Mouse (Mus musculus): Measurements from ENCODE around the gene Fam71e1. TPM values are rescaled to one million over a fixed set of nuclear protein-coding genes. Genes with fewer than 3 reads are reported as not detected.

Fam71e1 gene
- polyA plus RNA-seq, 1 experiment from 2014 or later: 11.4 TPM

DNA sequence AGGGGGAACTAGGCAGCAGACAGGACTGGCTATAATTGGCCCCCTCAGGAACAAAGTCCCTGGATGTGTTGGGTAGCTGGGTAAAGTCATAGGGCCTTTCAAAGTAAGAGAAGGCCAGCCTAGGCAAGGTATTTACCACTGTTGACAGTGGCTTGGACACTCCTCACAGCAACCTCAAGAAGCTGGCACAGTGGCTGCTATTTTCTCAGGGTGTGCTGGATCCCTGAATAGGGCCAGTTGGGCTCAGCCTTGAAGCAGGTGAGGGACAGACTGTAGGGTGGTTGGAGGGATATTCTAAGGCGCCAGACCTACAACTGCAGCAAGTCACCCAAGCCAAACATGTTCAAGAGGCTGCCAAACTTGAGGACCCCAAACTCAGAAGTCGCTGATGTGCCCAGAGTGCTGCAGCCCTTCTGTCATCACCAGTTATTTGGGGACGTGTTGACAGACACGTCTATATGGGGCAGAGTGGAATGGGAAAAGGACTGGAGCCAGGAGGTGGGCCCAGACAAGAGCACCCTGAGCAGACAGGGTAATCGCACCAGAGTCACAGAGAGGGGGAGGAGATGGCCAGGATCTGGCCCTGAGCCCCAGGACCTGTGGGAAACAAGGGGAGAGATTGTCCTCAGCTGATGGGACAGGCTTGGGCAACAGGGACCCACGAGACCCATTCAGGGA lies 24.4 kb upstream of the Fam71e1 start:
- Histone ChIP-seq H3K27ac (ENCODE audit: low read length) (peak overlapping the region; percentile 55), H3K36me3 (ENCODE audit: insufficient read depth, low read length) (no peaks in the 10 kb centered on the region), H3K9me3 (ENCODE audit: low read length) (no peaks in the 10 kb centered on the region), H3K4me2 (replicated peaks; ENCODE audit: low read depth, low read length) (no peak overlapping the region), H3K27me3 (replicated peaks; ENCODE audit: insufficient read depth, low read length) (no peaks in the 10 kb centered on the region), H3K4me3 (ENCODE audit: low read depth, low read length) (no peak overlapping the region), H3K4me1 (ENCODE audit: insufficient read depth, low read depth, low read length) (peaks cover 28% of the 10 kb centered on the region), H3K9ac (replicated peaks; ENCODE audit: low read depth) (no peak overlapping the region)
- 22% methylated on average over 6 of the region's 6 CpGs for WGBS
- TF ChIP-seq EP300 (IDR thresholded peaks at IDR 0.05) (peak; percentile 70; the same call in 1 of the 2 replicates), CTCF (IDR thresholded peaks at IDR 0.05) (no peak)
- DNase-seq (ENCODE audit: low spot score) (peak; percentile 87), ATAC-seq (peak; percentile 48)

DNA sequence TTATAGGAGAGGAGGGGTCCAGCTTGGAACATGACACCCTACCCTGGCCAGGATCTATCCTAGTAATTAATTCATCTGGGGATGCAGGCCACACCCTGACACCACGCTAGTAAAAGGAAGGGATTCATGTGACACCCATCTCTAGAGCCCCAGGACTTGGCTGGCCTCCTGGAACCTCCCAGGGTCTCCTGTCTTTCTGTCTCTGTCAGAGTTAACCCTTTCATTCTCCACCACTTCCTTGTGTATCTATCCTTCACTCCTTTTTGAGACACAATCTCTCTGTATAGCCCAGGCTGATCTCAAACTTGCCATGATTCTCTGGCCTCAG lies 23.9 kb upstream of the Fam71e1 start:
- H3K4me2 ChIP-seq (replicated peaks; ENCODE audit: low read depth, low read length): no peak overlapping the region
- no peak overlapping the region for H3K4me3 ChIP-seq (ENCODE audit: low read depth, low read length)
- no peak for ATAC-seq
- no peak overlapping the region for H3K9ac ChIP-seq (replicated peaks; ENCODE audit: low read depth)
- H3K36me3 ChIP-seq (ENCODE audit: insufficient read depth, low read length): no peaks in the 10 kb centered on the region
- H3K4me1 ChIP-seq (ENCODE audit: insufficient read depth, low read depth, low read length): peaks cover 28% of the 10 kb centered on the region
- H3K27ac ChIP-seq (ENCODE audit: low read length): peak overlapping the region; percentile 55; the same call in 1 of the 2 replicates
- 9% methylated on average over 1 of the region's 1 CpGs for WGBS
- H3K9me3 ChIP-seq (ENCODE audit: low read length): no peaks in the 10 kb centered on the region
- no peaks in the 10 kb centered on the region for H3K27me3 ChIP-seq (replicated peaks; ENCODE audit: insufficient read depth, low read length)
- DNase-seq (ENCODE audit: low spot score): no peak
- TF ChIP-seq EP300 (IDR thresholded peaks at IDR 0.05) (no peak), CTCF (IDR thresholded peaks at IDR 0.05) (no peak)

DNA sequence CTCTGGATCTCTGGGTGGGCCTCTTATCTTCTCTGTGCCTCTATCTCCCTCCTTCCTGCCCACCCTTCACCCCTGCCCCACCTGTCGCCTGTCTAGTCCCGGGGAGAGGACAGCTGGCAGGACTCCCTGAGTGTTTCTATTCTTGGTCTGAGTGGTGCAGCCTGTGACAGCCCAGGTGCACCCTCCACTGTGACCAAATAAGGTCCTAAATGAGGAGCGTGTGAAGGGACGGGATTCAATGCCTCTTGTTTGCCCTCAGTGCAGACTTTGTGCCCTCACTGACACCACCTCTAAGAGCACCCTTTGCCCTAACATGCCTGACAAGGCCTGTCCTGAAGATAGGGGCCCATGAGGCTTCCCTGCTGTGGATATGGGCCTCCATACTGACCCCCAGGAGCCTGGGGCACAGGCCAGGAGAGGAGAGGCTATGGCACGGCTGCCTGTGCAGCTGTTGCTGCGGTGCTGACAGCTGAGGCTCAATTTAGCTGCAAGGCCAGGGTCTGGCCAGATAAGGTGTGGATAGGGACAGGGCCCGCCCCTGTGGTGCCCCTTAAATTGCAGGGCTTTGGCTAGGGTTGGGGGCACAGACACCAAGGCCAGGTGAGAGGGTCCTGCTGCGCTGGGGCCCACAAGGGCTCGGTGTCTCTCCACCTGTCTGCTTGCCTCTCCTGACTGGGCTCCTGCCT lies 23.3 kb upstream of the Fam71e1 start:
- H3K9me3 ChIP-seq (ENCODE audit: low read length): no peaks in the 10 kb centered on the region
- WGBS: 32% methylated on average over 9 of the region's 9 CpGs
- peaks cover 28% of the 10 kb centered on the region for H3K4me1 ChIP-seq (ENCODE audit: insufficient read depth, low read depth, low read length)
- DNase-seq (ENCODE audit: low spot score) (peak; percentile 49), ATAC-seq (peak; percentile 25)
- no peak overlapping the region for H3K9ac ChIP-seq (replicated peaks; ENCODE audit: low read depth)
- no peaks in the 10 kb centered on the region for H3K27me3 ChIP-seq (replicated peaks; ENCODE audit: insufficient read depth, low read length)
- no peak overlapping the region for H3K4me3 ChIP-seq (ENCODE audit: low read depth, low read length)
- H3K36me3 ChIP-seq (ENCODE audit: insufficient read depth, low read length): no peaks in the 10 kb centered on the region
- no peak for TF ChIP-seq EP300 (IDR thresholded peaks at IDR 0.05)
- TF ChIP-seq CTCF (IDR thresholded peaks at IDR 0.05): no peak
- H3K27ac ChIP-seq (ENCODE audit: low read length): peak overlapping the region; percentile 55; the same call in 1 of the 2 replicates
- no peak overlapping the region for H3K4me2 ChIP-seq (replicated peaks; ENCODE audit: low read depth, low read length)

DNA sequence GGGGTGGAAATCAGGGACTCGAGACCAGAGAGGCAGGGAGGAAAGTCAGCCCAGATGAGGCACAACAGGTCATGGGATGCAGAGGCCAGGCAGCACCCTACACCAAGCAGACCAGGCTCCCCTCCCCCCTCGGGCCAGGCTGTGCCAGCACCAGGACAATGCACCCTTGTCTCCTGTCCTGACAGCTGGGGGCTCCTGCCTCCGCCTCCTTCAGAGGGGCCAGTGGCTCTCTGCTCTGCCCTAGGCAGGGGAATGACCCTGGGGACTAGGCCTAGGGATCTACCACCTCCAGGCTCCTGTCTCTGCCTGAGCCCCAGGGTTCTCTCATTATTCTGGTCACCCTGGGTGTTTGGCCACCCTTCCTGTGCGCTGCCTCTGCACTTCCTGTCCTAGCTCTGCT lies 22.0 kb upstream of the Fam71e1 start:
- no peak overlapping the region for H3K4me3 ChIP-seq (ENCODE audit: low read depth, low read length)
- WGBS: 23% methylated on average over 4 of the region's 4 CpGs
- H3K36me3 ChIP-seq (ENCODE audit: insufficient read depth, low read length): no peaks in the 10 kb centered on the region
- no peak overlapping the region for H3K4me2 ChIP-seq (replicated peaks; ENCODE audit: low read depth, low read length)
- no peaks in the 10 kb centered on the region for H3K27me3 ChIP-seq (replicated peaks; ENCODE audit: insufficient read depth, low read length)
- no peak overlapping the region for H3K9ac ChIP-seq (replicated peaks; ENCODE audit: low read depth)
- no peak overlapping the region for H3K27ac ChIP-seq (ENCODE audit: low read length)
- ATAC-seq: no peak
- H3K9me3 ChIP-seq (ENCODE audit: low read length): no peaks in the 10 kb centered on the region
- TF ChIP-seq CTCF (IDR thresholded peaks at IDR 0.05): no peak
- TF ChIP-seq EP300 (IDR thresholded peaks at IDR 0.05): no peak
- no peak for DNase-seq (ENCODE audit: low spot score)
- H3K4me1 ChIP-seq (ENCODE audit: insufficient read depth, low read depth, low read length): peaks cover 15% of the 10 kb centered on the region

DNA sequence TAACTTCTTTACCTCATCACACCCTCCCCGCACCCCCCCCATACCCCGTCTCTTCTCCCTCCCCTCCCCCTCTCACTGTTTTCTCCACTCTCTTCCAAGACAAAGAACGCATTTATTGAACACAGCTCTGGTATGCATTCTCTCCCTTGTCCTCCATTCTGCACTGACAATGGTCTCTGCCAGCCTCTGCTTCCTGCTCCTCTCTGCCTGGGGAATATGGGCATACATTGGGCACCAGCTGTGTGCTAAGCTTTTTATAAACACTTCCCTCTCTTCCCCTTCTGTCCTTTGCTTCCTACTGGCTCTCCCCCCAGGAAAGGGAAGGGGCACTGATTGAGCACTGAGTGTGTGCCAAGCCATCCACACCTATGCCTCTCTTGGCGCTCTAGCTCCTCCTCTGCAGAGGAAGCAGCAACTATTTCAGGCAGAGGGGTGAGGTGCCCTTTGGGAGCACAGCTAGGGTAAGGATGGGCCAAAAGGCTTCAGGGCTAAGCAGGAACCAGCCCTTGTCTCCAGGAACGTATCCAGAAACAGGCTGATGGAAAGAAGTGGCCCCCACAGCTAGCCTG lies 21.3 kb upstream of the Fam71e1 start:
- Histone ChIP-seq H3K4me1 (ENCODE audit: insufficient read depth, low read depth, low read length) (peaks cover 14% of the 10 kb centered on the region), H3K36me3 (ENCODE audit: insufficient read depth, low read length) (no peaks in the 10 kb centered on the region), H3K27me3 (replicated peaks; ENCODE audit: insufficient read depth, low read length) (no peaks in the 10 kb centered on the region), H3K9ac (replicated peaks; ENCODE audit: low read depth) (no peak overlapping the region), H3K4me2 (replicated peaks; ENCODE audit: low read depth, low read length) (no peak overlapping the region), H3K4me3 (ENCODE audit: low read depth, low read length) (no peak overlapping the region), H3K9me3 (ENCODE audit: low read length) (no peaks in the 10 kb centered on the region), H3K27ac (ENCODE audit: low read length) (no peak overlapping the region)
- 23% methylated on average over 5 of the region's 5 CpGs for WGBS
- DNase-seq (ENCODE audit: low spot score): no peak
- TF ChIP-seq CTCF (IDR thresholded peaks at IDR 0.05): no peak
- no peak for TF ChIP-seq EP300 (IDR thresholded peaks at IDR 0.05)
- ATAC-seq: no peak

DNA sequence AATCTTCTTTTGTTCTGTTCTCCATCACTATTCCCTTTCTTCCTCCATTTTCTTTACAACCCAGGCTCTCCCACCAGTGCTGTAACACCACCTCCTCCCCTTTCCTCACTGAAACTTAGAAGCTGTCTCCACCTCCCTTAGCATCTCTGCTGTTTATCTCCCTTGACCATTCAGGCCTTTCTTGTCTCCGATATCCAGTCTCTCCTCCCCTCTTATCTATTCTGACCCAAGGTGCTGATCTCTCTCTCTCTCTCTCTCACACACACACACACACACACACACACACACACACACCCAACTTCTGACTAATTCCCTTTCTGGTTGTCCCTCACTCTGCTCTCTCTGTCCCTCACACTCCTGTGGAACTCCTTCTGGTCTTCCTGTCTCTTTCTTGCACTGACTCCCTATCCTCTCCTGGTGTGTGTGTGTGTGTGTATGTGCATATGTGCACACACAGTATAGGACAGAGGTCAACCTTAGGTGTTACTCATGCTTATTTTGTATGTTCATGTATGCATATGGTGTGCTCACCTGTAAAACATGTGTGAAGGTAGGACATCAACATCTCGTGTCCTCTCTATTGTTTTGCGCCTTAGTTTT lies 13.4 kb upstream of the Fam71e1 start:
- H3K4me1 ChIP-seq (ENCODE audit: insufficient read depth, low read depth, low read length): no peaks in the 10 kb centered on the region
- TF ChIP-seq EP300 (IDR thresholded peaks at IDR 0.05) (no peak), CTCF (IDR thresholded peaks at IDR 0.05) (no peak)
- ATAC-seq: no peak
- DNase-seq (ENCODE audit: low spot score): no peak
- no peak overlapping the region for H3K4me3 ChIP-seq (ENCODE audit: low read depth, low read length)
- H3K27me3 ChIP-seq (replicated peaks; ENCODE audit: insufficient read depth, low read length): no peaks in the 10 kb centered on the region
- H3K9ac ChIP-seq (replicated peaks; ENCODE audit: low read depth): no peak overlapping the region
- no peaks in the 10 kb centered on the region for H3K9me3 ChIP-seq (ENCODE audit: low read length)
- WGBS: 55% methylated on average over 3 of the region's 3 CpGs
- no peak overlapping the region for H3K4me2 ChIP-seq (replicated peaks; ENCODE audit: low read depth, low read length)
- no peak overlapping the region for H3K27ac ChIP-seq (ENCODE audit: low read length)
- H3K36me3 ChIP-seq (ENCODE audit: insufficient read depth, low read length): no peaks in the 10 kb centered on the region

All from lung, postnatal 0 days (tissue).